Mouse (Mus musculus) hindbrain, embryonic 12.5 days (tissue): ENCODE data around the gene Wdr90. TPM values are rescaled to one million over a fixed set of nuclear protein-coding genes. Genes with fewer than 3 reads are reported as not detected.

Experiments used
- ATAC-seq: fragments of 200-750 bp; cut with Nextera tagmentation; 2 replicates; pipeline ENCODE4 v1.8.0; 2017; ENCODE audit warnings: moderate TSS enrichment; ENCODE audit not compliant: low FRiP score
- H3K27ac ChIP-seq: fragments of 300-500 bp; sonication (generic); 2 replicates; pipeline ENCODE4 v1.5.1; 2016; ENCODE audit warnings: mild to moderate bottlenecking
- H3K27me3 ChIP-seq: fragments of 300-500 bp; sonication (generic); 2 replicates; pipeline ENCODE4 v1.6.1; 2016; ENCODE audit warnings: mild to moderate bottlenecking
- H3K36me3 ChIP-seq: fragments of 300-500 bp; sonication (generic); 2 replicates; pipeline ENCODE4 v1.6.1; 2016; ENCODE audit warnings: mild to moderate bottlenecking
- H3K4me1 ChIP-seq: fragments of 300-500 bp; sonication (generic); 2 replicates; pipeline ENCODE4 v1.6.1; 2016
- H3K4me2 ChIP-seq: fragments of 300-500 bp; sonication (generic); replicated peaks from 2 replicates; pipeline ENCODE4 v1.6.1; 2016; ENCODE audit warnings: mild to moderate bottlenecking
- H3K4me3 ChIP-seq: fragments of 300-500 bp; sonication (generic); 2 replicates; pipeline ENCODE4 v1.5.1; 2016; ENCODE audit warnings: mild to moderate bottlenecking
- H3K9ac ChIP-seq: fragments of 300-500 bp; sonication (generic); 2 replicates; pipeline ENCODE4 v1.6.1; 2016; ENCODE audit warnings: mild to moderate bottlenecking, moderate library complexity
- H3K9me3 ChIP-seq: fragments of 300-500 bp; sonication (generic); replicated peaks from 2 replicates; pipeline ENCODE4 v1.6.1; 2016; ENCODE audit warnings: mild to moderate bottlenecking
- WGBS: fragments of 180-500 bp; shearing (Covaris S2); methylation state at CpG from one replicate; pipeline ENCODE4 v1.1.7; 2016; 5-methylcytosine and 5-hydroxymethylcytosine counted together
- polyA plus RNA-seq: library from polyadenylated mRNA; unstranded; fragments of >200 nt; fragmentation: Nextera tagmentation; extraction: Ambion mirVana; gene quantifications from 2 replicates; pipeline ENCODE4 v1.2.1, GENCODE M21; 2016

Gene Wdr90
- polyA plus RNA-seq, 1 experiment from 2014 or later, result 30.0 TPM

DNA sequence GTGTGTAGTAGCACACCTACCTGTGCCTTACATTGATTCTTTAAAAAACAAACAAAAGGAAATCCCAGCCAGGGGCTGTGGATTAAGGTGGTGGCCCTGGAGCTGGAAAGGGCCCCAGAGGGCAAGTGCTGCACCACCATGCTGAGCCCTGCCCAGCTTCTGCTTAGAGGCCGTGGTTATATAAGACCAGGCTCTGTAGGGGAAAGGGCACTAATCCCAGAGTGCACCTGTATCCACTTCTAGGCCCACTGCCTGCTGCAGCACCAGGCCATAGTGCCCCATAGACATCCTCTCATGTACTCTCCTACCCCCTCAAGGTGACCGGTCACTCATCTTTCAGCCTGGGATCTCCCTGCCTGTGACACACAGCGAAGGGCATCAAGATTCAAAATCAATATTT is 4.9 kb upstream of the Wdr90 start:
- no peak overlapping the region for H3K9ac ChIP-seq
- no peak overlapping the region for H3K27ac ChIP-seq
- no peak for ATAC-seq
- 91% methylated on average over 3 of the region's 3 CpGs for WGBS
- H3K4me2 ChIP-seq, result no peak overlapping the region
- H3K4me1 ChIP-seq, result peaks cover 19% of the 10 kb centered on the region
- no peaks in the 10 kb centered on the region; the same call in 1 of the 2 replicates for H3K27me3 ChIP-seq
- H3K36me3 ChIP-seq, result no peaks in the 10 kb centered on the region
- H3K4me3 ChIP-seq, result no peak overlapping the region
- no peaks in the 10 kb centered on the region for H3K9me3 ChIP-seq

DNA sequence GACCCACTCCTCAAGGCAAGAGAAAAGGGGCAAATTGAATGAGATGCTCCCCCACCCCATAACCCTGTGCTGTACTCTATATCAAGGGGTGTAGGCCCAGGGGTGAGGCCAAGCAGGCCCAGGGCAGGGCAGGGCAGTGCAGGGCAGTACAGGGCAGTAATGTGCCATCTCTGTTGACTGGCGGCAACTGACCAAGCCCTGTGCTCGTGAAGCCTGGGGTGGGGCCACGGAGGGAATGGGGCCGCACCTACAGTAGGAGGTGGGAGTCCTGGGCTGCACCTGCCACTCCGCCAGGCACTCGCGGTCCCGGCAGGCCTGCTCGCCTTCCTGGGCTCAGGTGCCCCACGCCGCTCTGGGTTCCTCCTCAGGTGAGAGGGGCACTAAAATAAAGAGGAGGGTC is 4.0 kb upstream of the Wdr90 start:
- H3K4me3 ChIP-seq, result no peak overlapping the region
- no peaks in the 10 kb centered on the region for H3K9me3 ChIP-seq
- no peak overlapping the region for H3K9ac ChIP-seq
- 83% methylated on average over 11 of the region's 11 CpGs for WGBS
- no peaks in the 10 kb centered on the region; the same call in 1 of the 2 replicates for H3K27me3 ChIP-seq
- peaks cover 28% of the 10 kb centered on the region for H3K4me1 ChIP-seq
- no peak overlapping the region for H3K27ac ChIP-seq
- no peak overlapping the region for H3K4me2 ChIP-seq
- H3K36me3 ChIP-seq, result no peaks in the 10 kb centered on the region
- ATAC-seq, result no peak

DNA sequence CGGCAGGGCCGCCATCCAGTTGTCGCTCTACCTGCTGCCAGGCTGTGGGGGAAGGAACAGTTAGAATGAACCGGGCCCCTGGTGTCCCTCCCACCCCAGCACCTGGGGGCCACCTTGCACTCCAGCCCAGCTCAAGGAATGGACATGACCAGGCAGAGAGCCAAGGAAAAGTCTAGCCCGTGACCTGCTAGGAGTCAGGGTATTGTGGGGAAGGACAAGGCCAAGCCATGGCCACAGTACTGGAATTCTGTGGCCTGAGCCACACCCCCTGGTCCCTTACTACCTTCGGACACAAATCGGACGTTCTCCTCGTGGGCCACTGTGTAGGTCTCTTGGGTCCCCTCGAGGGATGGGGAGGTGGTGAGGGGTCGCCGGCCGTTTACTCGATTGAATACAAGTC is 3.0 kb upstream of the Wdr90 start:
- no peak for ATAC-seq
- Histone ChIP-seq H3K4me1 (peaks cover 31% of the 10 kb centered on the region), H3K4me3 (no peak overlapping the region), H3K27me3 (no peaks in the 10 kb centered on the region; the same call in 1 of the 2 replicates), H3K27ac (no peak overlapping the region), H3K4me2 (no peak overlapping the region), H3K9ac (no peak overlapping the region), H3K9me3 (no peaks in the 10 kb centered on the region), H3K36me3 (no peaks in the 10 kb centered on the region)
- 90% methylated on average over 14 of the region's 14 CpGs for WGBS

DNA sequence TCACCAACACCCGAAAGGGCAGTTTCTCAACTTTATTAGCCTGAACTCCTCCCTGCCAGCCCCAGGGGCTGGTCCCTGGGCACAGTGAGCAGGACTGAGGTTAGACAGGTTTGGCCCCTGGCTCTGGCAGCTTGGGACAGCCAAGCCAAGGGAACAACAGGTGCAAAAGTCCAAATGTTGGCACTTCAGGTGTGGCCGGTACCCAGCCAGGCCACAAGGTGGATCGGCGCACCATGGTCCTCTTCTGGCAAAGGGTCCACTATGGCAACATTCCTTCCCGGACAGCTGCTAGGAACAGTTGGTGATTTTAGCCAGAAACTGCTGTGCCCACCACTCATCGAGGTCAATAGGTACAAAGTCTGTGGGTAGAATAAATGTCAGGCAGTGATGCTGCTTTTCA is 2.4 kb upstream of the Wdr90 start:
- Histone ChIP-seq H3K4me1 (peaks cover 29% of the 10 kb centered on the region), H3K27ac (no peak overlapping the region), H3K36me3 (no peaks in the 10 kb centered on the region), H3K4me3 (no peak overlapping the region), H3K9me3 (no peaks in the 10 kb centered on the region), H3K4me2 (no peak overlapping the region), H3K27me3 (no peaks in the 10 kb centered on the region; the same call in 1 of the 2 replicates), H3K9ac (no peak overlapping the region)
- 91% methylated on average over 6 of the region's 6 CpGs for WGBS
- ATAC-seq, result no peak

DNA sequence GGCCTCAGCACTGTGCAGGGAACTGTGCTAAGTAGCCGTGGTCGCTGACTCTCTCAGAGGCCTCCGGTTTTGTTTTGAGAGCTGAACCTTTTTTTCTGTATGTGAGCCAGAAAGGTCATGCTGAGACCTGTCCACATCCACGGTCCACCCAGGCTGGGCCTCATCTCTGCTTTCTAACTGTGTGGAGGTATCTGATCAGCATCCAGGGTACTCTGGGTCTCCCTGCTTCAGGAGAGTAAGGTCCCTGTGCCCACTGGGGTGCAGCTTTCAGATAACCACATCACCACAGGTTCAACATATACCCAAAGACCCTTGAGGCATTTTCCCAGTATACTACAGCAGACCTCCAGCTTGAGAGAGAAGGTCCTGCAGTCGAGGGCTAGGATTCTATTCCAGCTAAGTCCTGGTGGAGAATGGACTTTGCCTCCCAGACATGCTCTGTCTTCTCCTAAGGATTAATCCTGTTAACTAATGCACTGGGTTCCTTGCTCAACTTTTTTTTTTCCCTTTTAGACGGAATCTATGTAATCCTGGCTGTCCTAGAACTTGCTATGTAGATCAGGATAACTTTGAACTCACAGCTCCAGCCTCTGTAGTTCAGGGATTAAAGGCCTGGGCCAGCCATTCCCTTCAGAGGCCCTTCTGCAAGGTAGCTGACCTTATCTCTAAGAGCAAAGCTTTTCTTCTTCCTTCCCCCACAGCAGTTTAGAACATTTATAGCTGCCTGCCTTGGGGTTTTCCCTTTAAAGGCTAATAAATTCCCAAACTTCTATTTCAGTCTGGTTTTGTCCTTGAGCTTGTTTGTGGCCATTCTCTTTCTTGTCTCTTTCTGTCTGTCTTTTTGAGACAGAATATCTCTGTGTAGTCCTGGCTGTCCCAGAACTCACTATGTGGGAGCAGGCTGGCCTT is 657 bp upstream of the Wdr90 start:
- whole genome bisulfite sequencing, result 16% methylated on average over 6 of the region's 6 CpGs

DNA sequence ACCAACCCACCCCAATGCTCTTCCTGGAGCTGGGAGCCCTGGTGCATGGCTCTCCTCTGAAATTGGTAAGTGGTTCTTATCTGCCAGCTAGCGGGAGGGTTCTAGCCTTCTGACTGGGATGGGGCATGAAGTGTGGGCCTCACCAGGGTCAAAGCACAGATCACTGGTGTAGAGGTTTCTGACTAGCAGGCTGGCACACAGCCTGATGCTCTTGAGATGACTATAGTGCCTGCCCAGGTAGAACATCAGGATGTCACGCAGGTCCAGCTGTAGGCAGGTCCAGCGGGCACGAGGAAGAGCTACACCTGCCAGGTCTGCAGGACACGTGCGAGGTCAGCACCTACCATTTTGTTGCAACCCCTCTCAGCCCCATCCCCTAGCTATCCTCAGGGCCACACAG is 1.1 kb downstream of the Wdr90 start:
- Histone ChIP-seq H3K4me3 (peak overlapping the region; percentile 68), H3K27ac (0 out of 2 replicates have a peak overlapping the region, but pooled peaks have one; percentile 7)
- 90% methylated on average over 6 of the region's 6 CpGs for WGBS

More for the DNA sequence above, 657 bp upstream of the Wdr90 start:
- H3K9me3 ChIP-seq, result no peaks in the 10 kb centered on the region
- H3K27ac ChIP-seq, result peak overlapping the region; percentile 87
- peaks cover 21% of the 10 kb centered on the region for H3K4me1 ChIP-seq
- H3K36me3 ChIP-seq, result no peaks in the 10 kb centered on the region
- peak; percentile 55 for ATAC-seq
- H3K27me3 ChIP-seq, result no peaks in the 10 kb centered on the region
- peak overlapping the region; percentile 68 for H3K4me3 ChIP-seq
- peak overlapping the region; percentile 85 for H3K9ac ChIP-seq
- H3K4me2 ChIP-seq, result peak overlapping the region; percentile 83

DNA sequence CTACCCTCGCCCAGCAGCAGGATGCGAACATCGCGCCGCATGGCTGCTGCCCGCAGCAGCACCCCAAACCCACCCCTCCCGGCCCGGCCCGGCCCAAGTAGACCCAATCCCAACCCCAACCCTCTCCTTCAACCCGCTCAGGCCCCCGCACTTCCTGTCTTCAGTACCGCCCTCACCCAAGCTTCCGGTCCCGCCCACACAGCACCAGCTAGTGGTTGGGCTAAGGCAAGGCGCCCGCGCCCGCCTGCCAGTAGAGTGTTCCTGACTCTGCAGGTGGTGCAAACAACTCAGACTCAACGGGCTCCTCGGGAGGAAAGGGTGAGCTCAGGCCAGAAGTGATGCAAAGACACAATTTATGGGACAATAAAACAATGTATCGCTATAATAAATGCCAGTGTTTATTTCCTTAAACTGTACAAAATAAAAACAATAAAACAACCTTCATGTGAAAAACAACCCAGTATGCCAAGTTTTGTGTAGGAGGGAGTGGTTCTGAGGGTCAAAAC is 16.9 kb downstream of the Wdr90 start, which contains the start of gene Rhot2:
TSS of gene Rhot2 (minus strand) at position 456 of the 506 bp plus-strand sequence.
- Histone ChIP-seq H3K4me3 (peak within 1 kb of the TSS; percentile 86), H3K4me1 (peaks cover 17% of the 10 kb centered on the region), H3K36me3 (peaks cover 62% of the 10 kb centered on the region), H3K9me3 (no peaks in the 10 kb centered on the region), H3K27me3 (no peaks in the 10 kb centered on the region), H3K9ac (peak within 1 kb of the TSS; percentile 88), H3K27ac (peak within 1 kb of the TSS; percentile 77), H3K4me2 (peak within 1 kb of the TSS; percentile 88)
- ATAC-seq, result peak; percentile 90
- under 1% methylated on average over 21 of the region's 21 CpGs for WGBS

More for the DNA sequence above, 1.1 kb downstream of the Wdr90 start:
- Histone ChIP-seq H3K9me3 (no peaks in the 10 kb centered on the region), H3K36me3 (peaks cover 5% of the 10 kb centered on the region; the same call in 1 of the 2 replicates), H3K4me2 (peak overlapping the region; percentile 83), H3K4me1 (peaks cover 21% of the 10 kb centered on the region), H3K9ac (peak overlapping the region; percentile 85; the same call in 1 of the 2 replicates), H3K27me3 (no peaks in the 10 kb centered on the region)
- ATAC-seq, result no peak

DNA sequence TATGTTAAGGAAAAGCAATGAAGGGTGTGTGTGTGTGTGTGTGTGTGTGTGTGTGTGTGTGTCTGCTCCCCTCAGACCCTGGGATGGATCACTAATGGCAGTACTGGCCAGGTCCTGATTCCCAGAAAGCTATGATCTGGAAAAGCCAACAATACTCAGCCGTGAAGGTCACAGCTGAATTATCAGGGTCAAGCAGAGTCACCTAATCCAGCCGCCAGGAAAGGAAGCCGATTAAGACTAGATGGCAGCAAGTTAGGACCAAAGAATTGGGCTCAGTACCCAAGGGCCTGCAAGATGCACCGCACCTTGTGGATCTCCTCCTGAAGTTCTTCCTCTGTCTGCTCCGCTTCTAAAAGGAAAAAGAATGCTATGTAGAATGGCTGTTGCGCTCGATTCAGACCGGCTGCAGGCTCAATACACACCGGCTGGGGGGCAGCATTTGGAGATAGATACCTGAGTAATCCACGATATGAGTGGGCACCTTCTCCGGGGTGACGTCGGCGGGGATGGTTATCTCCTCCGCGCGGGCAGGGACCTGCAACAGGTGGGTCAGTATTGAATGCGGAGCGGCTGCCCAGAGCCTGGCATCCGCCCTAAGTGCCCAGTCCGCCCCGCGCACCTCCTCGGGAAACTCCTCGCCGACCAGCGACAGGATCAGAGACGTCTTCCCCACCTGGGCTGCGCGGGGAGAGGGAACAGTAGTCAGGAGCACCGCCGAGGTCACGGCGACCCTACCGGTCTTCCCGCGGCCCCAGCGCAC is 17.5 kb downstream of the Wdr90 start:
- Histone ChIP-seq H3K36me3 (peaks cover 65% of the 10 kb centered on the region), H3K4me1 (peaks cover 20% of the 10 kb centered on the region), H3K9ac (peak overlapping the region; percentile 88), H3K27ac (peak overlapping the region; percentile 77), H3K4me2 (peak overlapping the region; percentile 88), H3K9me3 (no peaks in the 10 kb centered on the region), H3K27me3 (no peaks in the 10 kb centered on the region), H3K4me3 (peak overlapping the region; percentile 86)
- ATAC-seq, result no peak; the same call in 1 of the 2 replicates
- WGBS, result 5% methylated on average over 38 of the region's 38 CpGs

DNA sequence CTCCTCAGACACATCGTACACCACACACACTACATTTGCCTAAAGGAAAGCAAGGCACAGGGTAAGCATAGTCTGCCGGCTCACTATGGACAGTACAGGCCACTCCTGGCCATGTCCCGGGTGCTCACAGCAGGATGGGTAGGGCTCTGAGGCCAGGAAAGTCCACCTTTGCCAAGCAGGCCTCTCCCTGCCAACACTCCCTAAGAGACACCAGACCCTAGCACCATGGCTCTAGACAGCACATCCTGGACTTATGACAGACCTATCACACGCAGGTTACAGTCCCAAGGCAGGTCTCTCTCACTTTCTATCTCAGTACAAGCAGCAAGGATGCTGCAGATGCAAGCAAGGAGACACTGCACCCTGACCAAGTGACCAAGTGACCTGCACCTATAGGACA is 18.2 kb downstream of the Wdr90 start:
- no peak overlapping the region for H3K27ac ChIP-seq
- WGBS, result 97% methylated on average over 4 of the region's 4 CpGs
- H3K4me2 ChIP-seq, result peak overlapping the region; percentile 88
- ATAC-seq, result no peak
- peaks cover 26% of the 10 kb centered on the region for H3K4me1 ChIP-seq
- peak overlapping the region; percentile 86 for H3K4me3 ChIP-seq
- H3K9ac ChIP-seq, result peak overlapping the region; percentile 88
- H3K27me3 ChIP-seq, result no peaks in the 10 kb centered on the region
- peaks cover 63% of the 10 kb centered on the region for H3K36me3 ChIP-seq
- no peaks in the 10 kb centered on the region for H3K9me3 ChIP-seq

DNA sequence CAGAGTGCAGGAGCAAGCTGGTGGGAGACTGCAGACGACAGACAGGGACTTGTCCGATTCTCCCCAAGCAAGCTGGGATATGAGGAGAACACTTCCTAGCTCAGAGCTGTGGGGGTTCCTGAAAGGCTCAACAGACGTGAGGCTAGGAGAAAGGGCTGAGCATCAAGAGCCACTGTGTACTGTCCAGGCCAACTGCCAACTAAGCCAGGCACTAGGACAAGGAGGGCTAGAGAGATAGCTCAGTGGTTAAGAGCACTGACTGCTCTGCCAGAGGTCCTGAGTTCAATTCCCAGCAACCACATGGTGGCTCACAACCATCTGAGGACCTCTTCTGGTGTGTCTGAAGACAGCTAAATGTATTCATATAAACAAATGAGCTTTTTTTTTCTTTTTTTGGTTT is 18.8 kb downstream of the Wdr90 start:
- WGBS, result 83% methylated on average over 3 of the region's 3 CpGs
- no peak for ATAC-seq
- Histone ChIP-seq H3K4me1 (peaks cover 32% of the 10 kb centered on the region), H3K27ac (no peak overlapping the region), H3K9ac (no peak overlapping the region), H3K9me3 (no peaks in the 10 kb centered on the region), H3K36me3 (peaks cover 59% of the 10 kb centered on the region), H3K27me3 (no peaks in the 10 kb centered on the region), H3K4me2 (no peak overlapping the region), H3K4me3 (no peak overlapping the region)

DNA sequence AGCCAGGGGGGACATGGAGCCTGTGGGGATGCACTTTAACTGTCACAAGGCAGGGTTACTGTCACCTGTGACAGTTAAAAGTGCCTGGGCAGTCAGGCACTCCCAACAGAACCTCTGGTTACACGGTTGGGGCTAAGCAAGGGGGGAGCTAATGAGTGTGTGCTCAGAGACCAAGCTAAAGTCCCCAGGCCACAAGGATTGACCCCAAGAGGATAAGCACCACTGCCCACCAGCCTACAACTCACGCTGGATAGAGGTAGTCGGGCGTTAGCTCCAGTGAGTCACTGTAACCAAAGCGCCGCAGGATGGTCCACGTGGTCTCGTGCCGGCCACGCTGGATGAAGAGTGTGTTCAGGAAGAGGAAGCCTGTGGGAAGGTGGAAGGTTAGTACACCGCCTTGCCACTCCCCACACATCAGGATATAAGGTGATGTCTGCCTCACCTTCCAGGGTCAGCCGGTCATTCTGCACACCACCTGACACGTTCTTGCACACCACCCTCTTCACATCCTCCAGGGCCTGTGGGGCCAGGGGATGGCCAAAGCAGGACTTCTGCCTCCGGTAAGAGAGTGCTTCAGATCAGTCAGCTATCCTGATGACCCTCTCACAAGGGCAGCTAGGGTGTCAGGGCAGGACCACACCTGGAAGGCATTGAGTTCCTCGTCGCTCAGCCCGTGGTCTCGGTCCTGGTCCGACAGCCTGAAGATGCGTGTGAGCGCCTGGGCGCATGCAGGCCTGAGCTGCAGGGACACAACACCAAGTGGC is 20.0 kb downstream of the Wdr90 start, which contains the start of gene Gm20683:
TSS of gene Gm20683 (minus strand) at position 647 of the 764 bp plus-strand sequence.
- no peaks in the 10 kb centered on the region for H3K27me3 ChIP-seq
- H3K4me3 ChIP-seq, result no peak within 1 kb of the TSS
- no peak within 1 kb of the TSS for H3K4me2 ChIP-seq
- no peak within 1 kb of the TSS for H3K27ac ChIP-seq
- 95% methylated on average over 22 of the region's 22 CpGs for WGBS
- no peak for ATAC-seq
- peaks cover 44% of the 10 kb centered on the region for H3K4me1 ChIP-seq
- H3K9ac ChIP-seq, result no peak within 1 kb of the TSS
- H3K36me3 ChIP-seq, result peaks cover 56% of the 10 kb centered on the region
- no peaks in the 10 kb centered on the region for H3K9me3 ChIP-seq
